Mouse (Mus musculus) ES-Bruce4 (cell line): Measurements from ENCODE around the gene Ppp1r9b.

ENCODE experiments used
- CTCF ChIP-seq: IDR thresholded peaks from one replicate; pipeline ENCODE4 v1.8.1; 2011; ENCODE audit warnings: low read depth, low read length
- POLR2A ChIP-seq: IDR thresholded peaks from one replicate; pipeline ENCODE4 v1.8.1; 2011; ENCODE audit warnings: low read length; ENCODE audit not compliant: insufficient read depth

- no peak for TF ChIP-seq POLR2A
- TF ChIP-seq CTCF: no peak
Observed at GRCm38 (mm10) chr11:94992480-94992753, 1.6 kb downstream of the Ppp1r9b start.
